Mouse (Mus musculus): ENCODE data around the gene Evi2a. TPM values are rescaled to one million over a fixed set of nuclear protein-coding genes. Genes with fewer than 3 reads are reported as not detected.

Evi2a gene
- polyA plus RNA-seq, 1 experiment from 2014 or later = 2.1 TPM

GRCm38 (mm10) chr11:79522944-79523343 lies 7.5 kb downstream of the Evi2a start:
- Histone ChIP-seq H3K9me3 (no peaks in the 10 kb centered on the region), H3K36me3 (replicated peaks) (peaks cover 15% of the 10 kb centered on the region), H3K4me1 (no peaks in the 10 kb centered on the region), H3K27me3 (ENCODE audit: poor library complexity, severe bottlenecking) (no peaks in the 10 kb centered on the region), H3K4me3 (no peak overlapping the region), H3K27ac (no peak overlapping the region)
- 91% methylated on average over 1 of the region's 1 CpGs for WGBS
- DNase-seq (ENCODE audit: extremely low spot score, low spot score) = no peak

- H3K27me3 ChIP-seq (ENCODE audit: poor library complexity, severe bottlenecking) = no peaks in the 10 kb centered on the region
- no peak overlapping the region for H3K27ac ChIP-seq
- H3K4me3 ChIP-seq = no peak overlapping the region
- DNase-seq (ENCODE audit: extremely low spot score, low spot score) = no peak
- H3K4me1 ChIP-seq = no peaks in the 10 kb centered on the region
- H3K9me3 ChIP-seq = no peaks in the 10 kb centered on the region
- peaks cover 8% of the 10 kb centered on the region for H3K36me3 ChIP-seq (replicated peaks)
Observed at GRCm38 (mm10) chr11:79521930-79522329, 8.5 kb downstream of the Evi2a start.

GRCm38 (mm10) chr11:79520772-79521171 lies 9.6 kb downstream of the Evi2a start:
- DNase-seq (ENCODE audit: extremely low spot score, low spot score) = no peak
- Histone ChIP-seq H3K4me1 (no peaks in the 10 kb centered on the region), H3K27me3 (ENCODE audit: poor library complexity, severe bottlenecking) (no peaks in the 10 kb centered on the region), H3K36me3 (replicated peaks) (peaks cover 6% of the 10 kb centered on the region; the same call in 1 of the 2 replicates), H3K4me3 (no peak overlapping the region), H3K9me3 (no peaks in the 10 kb centered on the region), H3K27ac (no peak overlapping the region)

- Histone ChIP-seq H3K4me3 (no peak overlapping the region), H3K4me1 (no peaks in the 10 kb centered on the region), H3K36me3 (replicated peaks) (peaks cover 8% of the 10 kb centered on the region), H3K9me3 (no peaks in the 10 kb centered on the region), H3K27ac (no peak overlapping the region), H3K27me3 (ENCODE audit: poor library complexity, severe bottlenecking) (no peaks in the 10 kb centered on the region)
- DNase-seq (ENCODE audit: extremely low spot score, low spot score) = no peak
- WGBS = 88% methylated on average over 1 of the region's 1 CpGs
Observed at GRCm38 (mm10) chr11:79519878-79520291, 10.5 kb downstream of the Evi2a start.

DNA sequence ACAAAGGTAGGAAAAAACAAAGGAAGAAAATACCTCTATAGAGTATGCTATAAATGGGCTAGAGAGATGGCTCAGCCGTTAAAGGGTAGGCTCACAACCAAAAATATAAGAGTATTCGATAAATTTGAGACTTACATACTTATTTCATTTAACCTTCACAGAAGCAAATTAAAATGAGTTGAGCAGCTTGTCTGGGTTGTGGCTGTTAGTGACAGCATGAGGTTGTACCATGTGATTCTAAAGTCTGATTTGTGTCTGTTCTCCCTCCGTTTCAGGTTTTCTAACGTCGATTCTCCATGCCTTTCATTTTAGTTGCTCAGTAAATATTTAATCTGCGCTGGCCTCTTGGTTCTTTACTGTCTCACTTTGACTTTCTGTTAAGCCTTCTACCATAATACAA lies 11.1 kb downstream of the Evi2a start:
- Histone ChIP-seq H3K27me3 (ENCODE audit: poor library complexity, severe bottlenecking) (no peaks in the 10 kb centered on the region), H3K27ac (no peak overlapping the region), H3K9me3 (no peaks in the 10 kb centered on the region), H3K4me3 (no peak overlapping the region), H3K4me1 (no peaks in the 10 kb centered on the region), H3K36me3 (replicated peaks) (peaks cover 8% of the 10 kb centered on the region)
- DNase-seq (ENCODE audit: extremely low spot score, low spot score) = no peak
- 92% methylated on average over 6 of the region's 6 CpGs for WGBS

- H3K9me3 ChIP-seq = no peaks in the 10 kb centered on the region
- no peak for DNase-seq (ENCODE audit: extremely low spot score, low spot score)
- 96% methylated on average over 2 of the region's 2 CpGs for WGBS
Observed at GRCm38 (mm10) chr11:79515798-79516197, 14.6 kb downstream of the Evi2a start.

DNA sequence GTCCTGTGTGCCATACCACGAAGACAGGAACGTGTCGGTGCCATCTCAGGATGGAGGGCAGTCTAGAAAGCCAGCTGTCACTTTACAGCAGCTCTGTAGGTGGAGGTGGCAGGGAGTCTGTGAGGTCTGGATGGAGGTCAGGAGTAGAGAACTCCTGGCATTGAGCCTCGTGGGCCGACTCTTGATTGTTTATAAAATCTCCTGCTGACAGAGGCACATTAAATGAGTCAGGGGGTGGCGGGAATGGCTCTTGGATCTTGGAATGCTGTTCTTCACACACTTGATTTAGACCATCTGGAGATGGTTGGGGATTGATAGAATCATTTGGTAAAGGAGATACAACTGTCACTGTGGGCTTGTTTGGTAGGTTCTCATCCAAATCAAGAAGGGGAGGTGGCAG lies 15.1 kb downstream of the Evi2a start:
- H3K27me3 ChIP-seq (ENCODE audit: poor library complexity, severe bottlenecking) = no peaks in the 10 kb centered on the region
- 87% methylated on average over 6 of the region's 6 CpGs for WGBS
- DNase-seq (ENCODE audit: extremely low spot score, low spot score) = no peak

More at GRCm38 (mm10) chr11:79515798-79516197, 14.6 kb downstream of the Evi2a start:
- Histone ChIP-seq H3K27ac (no peak overlapping the region), H3K36me3 (replicated peaks) (peaks cover 3% of the 10 kb centered on the region), H3K27me3 (ENCODE audit: poor library complexity, severe bottlenecking) (no peaks in the 10 kb centered on the region), H3K4me3 (no peak overlapping the region), H3K4me1 (no peaks in the 10 kb centered on the region)

DNA sequence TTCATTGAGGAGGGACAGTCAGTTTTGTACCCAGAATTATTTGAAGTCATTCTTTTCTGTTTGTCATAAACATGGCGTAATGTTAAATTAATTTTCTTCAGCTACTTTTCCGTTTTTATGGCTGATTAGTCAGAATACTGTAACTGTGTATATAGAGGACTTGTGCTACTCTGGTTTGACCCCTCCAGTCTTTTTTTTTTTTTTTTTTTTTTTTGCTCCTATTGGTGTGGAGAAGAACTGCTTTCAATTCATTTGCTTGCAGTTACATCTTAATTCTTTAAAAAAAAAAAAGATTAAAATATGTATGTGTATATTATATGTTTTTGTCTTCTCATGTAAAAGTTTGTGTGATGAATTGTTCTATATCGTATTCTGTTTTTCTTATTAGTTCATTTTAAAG lies 18.4 kb downstream of the Evi2a start:
- Histone ChIP-seq H3K36me3 (replicated peaks) (peaks cover 3% of the 10 kb centered on the region), H3K4me3 (no peak overlapping the region), H3K4me1 (no peaks in the 10 kb centered on the region), H3K27ac (no peak overlapping the region), H3K9me3 (no peaks in the 10 kb centered on the region), H3K27me3 (ENCODE audit: poor library complexity, severe bottlenecking) (no peaks in the 10 kb centered on the region)
- WGBS = 91% methylated on average over 3 of the region's 3 CpGs
- no peak for DNase-seq (ENCODE audit: extremely low spot score, low spot score)

More for the DNA sequence above, 15.1 kb downstream of the Evi2a start:
- Histone ChIP-seq H3K27ac (no peak overlapping the region), H3K4me3 (no peak overlapping the region), H3K36me3 (replicated peaks) (peaks cover 3% of the 10 kb centered on the region), H3K9me3 (no peaks in the 10 kb centered on the region), H3K4me1 (no peaks in the 10 kb centered on the region)

- no peaks in the 10 kb centered on the region for H3K27me3 ChIP-seq (ENCODE audit: poor library complexity, severe bottlenecking)
- H3K27ac ChIP-seq = no peak overlapping the region
- DNase-seq (ENCODE audit: extremely low spot score, low spot score) = no peak
- H3K4me3 ChIP-seq = no peak overlapping the region
- no peaks in the 10 kb centered on the region for H3K9me3 ChIP-seq
- 88% methylated on average over 7 of the region's 7 CpGs for WGBS
- peaks cover 15% of the 10 kb centered on the region for H3K4me1 ChIP-seq
- no peaks in the 10 kb centered on the region for H3K36me3 ChIP-seq (replicated peaks)
Observed at GRCm38 (mm10) chr11:79504506-79504905, 25.9 kb downstream of the Evi2a start.

- Histone ChIP-seq H3K36me3 (replicated peaks) (no peaks in the 10 kb centered on the region), H3K27me3 (ENCODE audit: poor library complexity, severe bottlenecking) (no peaks in the 10 kb centered on the region), H3K4me3 (no peak within 1 kb of the TSS), H3K4me1 (peaks cover 15% of the 10 kb centered on the region), H3K27ac (no peak within 1 kb of the TSS), H3K9me3 (no peaks in the 10 kb centered on the region)
- DNase-seq (ENCODE audit: extremely low spot score, low spot score) = no peak
- 46% methylated on average over 8 of the region's 8 CpGs for WGBS
Observed at GRCm38 (mm10) chr11:79503845-79504244, 26.6 kb downstream of the Evi2a start, which contains the start of gene Omg. Gene Omg, minus strand, starts transcription at chr11:79504084.

DNA sequence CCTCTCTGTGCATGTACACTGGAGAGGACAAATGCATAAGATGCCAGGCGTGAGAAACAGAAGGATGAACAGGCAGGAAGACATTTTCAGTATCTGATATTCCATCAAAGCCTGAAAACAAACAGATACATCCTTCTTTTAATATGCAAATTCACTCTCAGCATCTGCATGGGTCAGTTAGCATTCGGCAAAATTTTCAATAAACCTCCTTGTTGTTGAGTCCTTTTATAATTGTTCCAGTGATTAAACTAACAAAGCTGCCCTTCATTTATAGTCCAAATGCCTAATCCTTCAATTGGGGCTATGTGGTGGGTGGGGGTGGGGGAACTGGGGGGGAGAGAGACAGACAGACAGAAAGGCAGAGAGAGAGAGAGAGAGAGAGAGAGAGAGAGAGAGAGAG lies 27.5 kb downstream of the Evi2a start:
- H3K27me3 ChIP-seq (ENCODE audit: poor library complexity, severe bottlenecking) = no peaks in the 10 kb centered on the region
- H3K36me3 ChIP-seq (replicated peaks) = no peaks in the 10 kb centered on the region
- no peak overlapping the region for H3K27ac ChIP-seq
- 50% methylated on average over 2 of the region's 2 CpGs for WGBS
- H3K4me1 ChIP-seq = peaks cover 15% of the 10 kb centered on the region
- H3K4me3 ChIP-seq = no peak overlapping the region
- H3K9me3 ChIP-seq = no peaks in the 10 kb centered on the region
- no peak for DNase-seq (ENCODE audit: extremely low spot score, low spot score)

- Histone ChIP-seq H3K36me3 (replicated peaks) (peaks cover 26% of the 10 kb centered on the region), H3K4me3 (no peak overlapping the region), H3K9me3 (no peaks in the 10 kb centered on the region), H3K27me3 (ENCODE audit: poor library complexity, severe bottlenecking) (no peaks in the 10 kb centered on the region), H3K27ac (no peak overlapping the region), H3K4me1 (peaks cover 14% of the 10 kb centered on the region)
- WGBS = 66% methylated on average over 10 of the region's 10 CpGs
- no peak for DNase-seq (ENCODE audit: extremely low spot score, low spot score)
Observed at GRCm38 (mm10) chr11:79494976-79495800, 35.2 kb downstream of the Evi2a start.

DNA sequence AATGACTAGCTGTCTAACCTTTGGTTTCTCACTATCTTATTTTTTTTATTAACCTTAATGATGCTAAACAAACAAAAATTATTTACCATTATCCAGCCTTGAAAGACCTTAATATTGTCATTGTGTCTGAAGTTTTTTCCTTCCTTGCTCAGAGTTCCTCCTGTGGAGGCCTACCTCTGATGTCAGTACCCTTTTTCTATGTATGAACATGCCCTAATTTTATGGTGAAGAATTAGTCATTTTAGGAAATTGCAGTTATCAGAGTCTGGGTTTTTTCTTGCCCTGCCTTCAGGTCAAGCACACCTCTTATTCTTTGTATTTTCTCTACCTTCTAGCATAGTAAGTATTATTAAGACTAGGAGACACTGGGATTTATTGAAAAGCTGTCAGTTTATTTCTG lies 45.7 kb downstream of the Evi2a start:
- Histone ChIP-seq H3K27ac (no peak overlapping the region), H3K9me3 (no peaks in the 10 kb centered on the region), H3K36me3 (replicated peaks) (peaks cover 60% of the 10 kb centered on the region), H3K4me3 (no peak overlapping the region), H3K4me1 (no peaks in the 10 kb centered on the region), H3K27me3 (ENCODE audit: poor library complexity, severe bottlenecking) (no peaks in the 10 kb centered on the region)
- no peak for DNase-seq (ENCODE audit: extremely low spot score, low spot score)
